Mouse (Mus musculus): ENCODE results near the gene Retnlg. TPM values are rescaled to one million over a fixed set of nuclear protein-coding genes. Genes with fewer than 3 reads are reported as not detected.
"Not testable (repeated sequence)": the region's sequence is repeated elsewhere in the genome, so short reads cannot be mapped to it uniquely, and the experiment has no call there.

The Retnlg gene
- polyA plus RNA-seq (2014; fragmentation: Nextera tagmentation; extraction: Ambion mirVana) = not detected in 2 replicates

DNA sequence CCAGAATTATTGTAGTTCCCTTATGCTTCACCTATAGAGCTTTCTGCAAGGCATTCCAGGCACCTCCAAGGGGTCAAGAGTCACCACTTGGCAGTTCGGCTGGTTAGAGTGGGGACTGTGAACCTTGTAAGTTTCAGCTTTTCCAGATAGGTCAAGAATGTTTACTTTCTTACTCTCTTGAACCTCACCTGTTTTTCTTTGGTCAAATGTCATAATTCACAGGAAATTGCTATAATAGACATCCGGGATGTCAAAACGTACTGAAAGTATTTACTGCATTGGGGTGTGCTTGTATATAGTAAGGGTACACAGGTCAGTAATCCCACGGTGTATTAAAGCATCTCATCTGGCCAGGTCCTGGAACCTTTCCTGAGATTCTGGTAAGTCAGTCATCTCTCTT, at the start of gene Retnlg:
Gene Retnlg, plus strand, starts transcription at position 301 of the 400 bp plus-strand sequence.
- no peaks in the 10 kb centered on the region for H3K36me3 ChIP-seq (ENCODE audit: control insufficient read depth, insufficient read depth, low read length)
- H3K9me3 ChIP-seq (ENCODE audit: control insufficient read depth, low read length) = no peaks in the 10 kb centered on the region
- no peak within 1 kb of the TSS for H3K9ac ChIP-seq (ENCODE audit: low read length)
- no peak for DNase-seq (ENCODE audit: low spot score, missing footprints)
- no peaks in the 10 kb centered on the region for H3K27me3 ChIP-seq (ENCODE audit: control insufficient read depth, insufficient read depth, low read length)
- no peak within 1 kb of the TSS for H3K4me3 ChIP-seq (ENCODE audit: low read depth, low read length)
- 83% methylated on average over 4 of the region's 4 CpGs for WGBS
- no peak within 1 kb of the TSS for H3K4me2 ChIP-seq
- H3K27ac ChIP-seq (ENCODE audit: low read depth, low read length) = no peak within 1 kb of the TSS
- H3K4me1 ChIP-seq (ENCODE audit: control insufficient read depth, insufficient read depth, low read length) = no peaks in the 10 kb centered on the region
- ATAC-seq (ENCODE audit: low FRiP score) = no peak

DNA sequence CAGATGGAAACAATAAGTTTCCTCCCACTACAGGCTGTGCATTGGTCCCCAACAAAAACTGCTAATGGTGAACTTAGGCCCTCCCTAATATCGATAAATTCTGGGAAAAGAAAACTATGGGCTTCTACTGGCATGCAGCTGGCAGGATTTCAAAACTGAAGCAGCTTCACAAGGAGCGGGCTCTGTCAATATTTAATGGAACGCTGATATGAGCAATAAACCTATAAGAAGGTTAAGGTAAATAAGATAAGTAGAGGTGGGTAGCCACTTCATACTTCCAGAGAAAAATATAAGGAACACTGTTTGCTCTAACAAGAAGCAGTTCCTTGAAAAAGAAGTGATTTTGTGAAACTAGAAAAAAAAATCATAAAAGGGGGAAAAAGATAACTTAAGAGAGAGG, 45.9 kb upstream of the Retnlg start:
- no peaks in the 10 kb centered on the region for H3K27me3 ChIP-seq (ENCODE audit: control insufficient read depth, insufficient read depth, low read length)
- H3K9me3 ChIP-seq (ENCODE audit: control insufficient read depth, low read length) = no peaks in the 10 kb centered on the region
- no peak overlapping the region for H3K27ac ChIP-seq (ENCODE audit: low read depth, low read length)
- 92% methylated on average over 3 of the region's 3 CpGs for WGBS
- no peak overlapping the region for H3K4me2 ChIP-seq
- no peaks in the 10 kb centered on the region for H3K36me3 ChIP-seq (ENCODE audit: control insufficient read depth, insufficient read depth, low read length)
- no peaks in the 10 kb centered on the region for H3K4me1 ChIP-seq (ENCODE audit: control insufficient read depth, insufficient read depth, low read length)
- no peak overlapping the region for H3K9ac ChIP-seq (ENCODE audit: low read length)
- H3K4me3 ChIP-seq (ENCODE audit: low read depth, low read length) = no peak overlapping the region
- DNase-seq (ENCODE audit: low spot score, missing footprints) (no peak), ATAC-seq (ENCODE audit: low FRiP score) (no peak)

DNA sequence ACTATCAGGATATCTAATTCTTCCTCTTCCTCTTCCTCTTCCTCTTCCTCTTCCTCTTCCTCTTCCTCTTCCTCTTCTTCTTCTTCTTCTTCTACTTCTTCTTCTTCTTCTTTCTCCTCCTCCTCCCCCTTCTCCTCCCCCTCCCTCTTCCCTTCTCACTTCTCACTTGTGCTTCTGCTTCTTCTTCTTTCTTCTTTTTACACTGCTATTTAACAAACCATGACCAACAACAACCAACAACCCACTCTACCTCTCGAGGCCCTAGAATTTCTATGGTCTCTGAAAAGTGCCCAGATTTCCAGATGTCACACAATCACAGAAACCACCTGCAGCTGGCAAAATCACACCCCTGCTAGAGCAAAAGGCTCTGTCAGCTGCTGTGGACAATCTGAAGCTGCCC, 44.8 kb upstream of the Retnlg start:
- Histone ChIP-seq H3K9ac (ENCODE audit: low read length) (no peak overlapping the region), H3K9me3 (ENCODE audit: control insufficient read depth, low read length) (no peaks in the 10 kb centered on the region), H3K27me3 (ENCODE audit: control insufficient read depth, insufficient read depth, low read length) (no peaks in the 10 kb centered on the region), H3K4me2 (no peak overlapping the region), H3K36me3 (ENCODE audit: control insufficient read depth, insufficient read depth, low read length) (no peaks in the 10 kb centered on the region), H3K27ac (ENCODE audit: low read depth, low read length) (no peak overlapping the region), H3K4me1 (ENCODE audit: control insufficient read depth, insufficient read depth, low read length) (no peaks in the 10 kb centered on the region), H3K4me3 (ENCODE audit: low read depth, low read length) (no peak overlapping the region)
- ATAC-seq (ENCODE audit: low FRiP score) = no peak
- DNase-seq (ENCODE audit: low spot score, missing footprints) = no peak
- WGBS = 57% methylated on average over 1 of the region's 1 CpGs

DNA sequence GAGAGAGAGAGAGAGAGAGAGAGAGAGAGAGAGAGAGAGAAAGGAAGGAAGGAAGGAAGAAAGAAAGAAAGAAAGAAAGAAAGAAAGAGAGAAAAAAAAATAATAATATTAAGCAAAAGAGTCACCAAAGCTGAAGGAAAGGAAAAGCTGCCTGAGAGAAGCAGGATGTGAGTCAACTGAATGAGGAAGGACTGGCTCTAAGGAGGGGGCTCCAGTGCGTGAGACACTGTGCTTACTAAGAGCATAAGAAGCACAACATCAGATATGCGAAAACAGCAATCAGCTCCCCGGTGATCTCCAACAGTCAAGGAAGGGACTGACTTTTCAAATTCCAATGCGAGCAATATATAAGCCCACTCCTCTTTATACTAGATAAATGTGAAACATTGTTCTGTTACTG, 43.4 kb upstream of the Retnlg start:
- WGBS = 87% methylated on average over 4 of the region's 4 CpGs
- Histone ChIP-seq H3K9me3 (ENCODE audit: control insufficient read depth, low read length) (no peaks in the 10 kb centered on the region), H3K27ac (ENCODE audit: low read depth, low read length) (no peak overlapping the region), H3K4me3 (ENCODE audit: low read depth, low read length) (no peak overlapping the region), H3K4me2 (no peak overlapping the region), H3K4me1 (ENCODE audit: control insufficient read depth, insufficient read depth, low read length) (no peaks in the 10 kb centered on the region), H3K27me3 (ENCODE audit: control insufficient read depth, insufficient read depth, low read length) (no peaks in the 10 kb centered on the region), H3K9ac (ENCODE audit: low read length) (no peak overlapping the region), H3K36me3 (ENCODE audit: control insufficient read depth, insufficient read depth, low read length) (no peaks in the 10 kb centered on the region)
- no peak for ATAC-seq (ENCODE audit: low FRiP score)
- no peak for DNase-seq (ENCODE audit: low spot score, missing footprints)

DNA sequence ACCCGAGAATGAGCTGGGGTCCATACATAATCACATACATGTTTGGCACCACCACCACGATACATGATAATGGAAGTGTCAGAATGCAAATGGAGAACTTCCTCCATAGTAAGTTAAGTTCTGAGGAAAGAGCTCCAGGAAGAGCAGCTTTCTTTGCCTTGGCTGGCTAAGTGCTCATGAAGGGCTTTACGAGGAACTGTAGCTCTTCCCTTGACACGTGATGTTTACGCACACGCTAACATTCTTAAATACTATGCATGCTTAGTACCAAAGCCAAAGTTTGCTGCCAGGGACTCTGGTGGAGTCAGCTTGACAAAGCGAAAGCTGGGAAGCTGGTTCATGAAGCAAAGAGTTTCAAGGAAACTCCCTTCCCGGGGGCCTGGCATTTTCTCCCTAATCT, 40.4 kb upstream of the Retnlg start:
- Histone ChIP-seq H3K4me2 (no peak overlapping the region), H3K36me3 (ENCODE audit: control insufficient read depth, insufficient read depth, low read length) (no peaks in the 10 kb centered on the region), H3K4me1 (ENCODE audit: control insufficient read depth, insufficient read depth, low read length) (no peaks in the 10 kb centered on the region), H3K4me3 (ENCODE audit: low read depth, low read length) (no peak overlapping the region), H3K27ac (ENCODE audit: low read depth, low read length) (no peak overlapping the region), H3K27me3 (ENCODE audit: control insufficient read depth, insufficient read depth, low read length) (no peaks in the 10 kb centered on the region), H3K9me3 (ENCODE audit: control insufficient read depth, low read length) (no peaks in the 10 kb centered on the region), H3K9ac (ENCODE audit: low read length) (no peak overlapping the region)
- 82% methylated on average over 7 of the region's 8 CpGs for WGBS
- ATAC-seq (ENCODE audit: low FRiP score) (no peak), DNase-seq (ENCODE audit: low spot score, missing footprints) (no peak)

DNA sequence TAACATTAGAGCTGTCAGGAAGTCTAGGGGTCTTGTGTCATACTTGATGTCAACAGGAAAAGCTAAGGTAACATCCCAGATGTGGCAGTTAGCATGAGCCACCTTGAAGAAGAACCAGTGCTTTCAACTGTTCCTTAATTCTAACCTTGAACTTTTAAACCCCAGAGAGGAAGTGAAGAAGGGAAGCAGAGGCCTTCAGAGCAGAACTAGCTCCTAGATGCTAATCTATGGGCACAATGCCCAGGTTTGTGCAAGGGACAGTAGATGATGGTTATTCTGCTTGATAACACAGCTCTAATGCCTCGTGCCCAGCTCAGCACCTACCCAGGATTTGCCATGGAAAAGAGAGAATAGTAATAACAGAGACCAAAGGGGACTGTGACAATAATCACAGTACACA, 38.8 kb upstream of the Retnlg start:
- not testable (repeated sequence) for H3K36me3 ChIP-seq (ENCODE audit: control insufficient read depth, insufficient read depth, low read length); DNase-seq (ENCODE audit: low spot score, missing footprints); H3K4me2 ChIP-seq; H3K4me1 ChIP-seq (ENCODE audit: control insufficient read depth, insufficient read depth, low read length); H3K27ac ChIP-seq (ENCODE audit: low read depth, low read length); H3K4me3 ChIP-seq (ENCODE audit: low read depth, low read length); H3K9ac ChIP-seq (ENCODE audit: low read length); H3K27me3 ChIP-seq (ENCODE audit: control insufficient read depth, insufficient read depth, low read length); H3K9me3 ChIP-seq (ENCODE audit: control insufficient read depth, low read length); ATAC-seq (ENCODE audit: low FRiP score)
- WGBS = 67% methylated on average over 1 of the region's 1 CpGs

DNA sequence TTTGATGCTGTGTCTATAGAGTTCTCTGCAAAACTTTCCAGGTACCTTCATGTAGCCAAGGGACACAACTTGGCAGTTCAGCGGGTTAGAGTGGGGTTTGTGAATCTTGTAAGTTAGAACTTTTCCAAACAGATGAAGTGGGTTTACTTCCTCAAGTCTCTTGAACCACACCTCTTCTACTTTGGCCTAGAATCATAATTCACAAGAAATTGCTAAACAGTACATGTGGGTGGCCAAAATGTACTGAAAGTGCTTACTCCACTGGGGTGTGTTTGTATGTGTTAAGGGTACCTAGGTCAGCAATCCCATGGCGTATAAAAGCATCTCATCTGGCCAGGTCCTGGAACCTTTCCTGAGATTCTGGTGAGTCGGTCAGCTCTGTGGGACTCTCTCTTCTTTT, 30.2 kb upstream of the Retnlg start, which contains the start of gene Retnla:
Gene Retnla, plus strand, starts transcription at position 286 of the 400 bp plus-strand sequence.
- DNase-seq (ENCODE audit: low spot score, missing footprints) (no peak), ATAC-seq (ENCODE audit: low FRiP score) (no peak)
- H3K27ac ChIP-seq (ENCODE audit: low read depth, low read length) = no peak within 1 kb of the TSS
- H3K9ac ChIP-seq (ENCODE audit: low read length) = no peak within 1 kb of the TSS
- H3K4me3 ChIP-seq (ENCODE audit: low read depth, low read length) = no peak within 1 kb of the TSS
- no peaks in the 10 kb centered on the region for H3K36me3 ChIP-seq (ENCODE audit: control insufficient read depth, insufficient read depth, low read length)
- no peaks in the 10 kb centered on the region for H3K27me3 ChIP-seq (ENCODE audit: control insufficient read depth, insufficient read depth, low read length)
- no peaks in the 10 kb centered on the region for H3K4me1 ChIP-seq (ENCODE audit: control insufficient read depth, insufficient read depth, low read length)
- no peaks in the 10 kb centered on the region for H3K9me3 ChIP-seq (ENCODE audit: control insufficient read depth, low read length)
- H3K4me2 ChIP-seq = no peak within 1 kb of the TSS
- 86% methylated on average over 3 of the region's 3 CpGs for WGBS

DNA sequence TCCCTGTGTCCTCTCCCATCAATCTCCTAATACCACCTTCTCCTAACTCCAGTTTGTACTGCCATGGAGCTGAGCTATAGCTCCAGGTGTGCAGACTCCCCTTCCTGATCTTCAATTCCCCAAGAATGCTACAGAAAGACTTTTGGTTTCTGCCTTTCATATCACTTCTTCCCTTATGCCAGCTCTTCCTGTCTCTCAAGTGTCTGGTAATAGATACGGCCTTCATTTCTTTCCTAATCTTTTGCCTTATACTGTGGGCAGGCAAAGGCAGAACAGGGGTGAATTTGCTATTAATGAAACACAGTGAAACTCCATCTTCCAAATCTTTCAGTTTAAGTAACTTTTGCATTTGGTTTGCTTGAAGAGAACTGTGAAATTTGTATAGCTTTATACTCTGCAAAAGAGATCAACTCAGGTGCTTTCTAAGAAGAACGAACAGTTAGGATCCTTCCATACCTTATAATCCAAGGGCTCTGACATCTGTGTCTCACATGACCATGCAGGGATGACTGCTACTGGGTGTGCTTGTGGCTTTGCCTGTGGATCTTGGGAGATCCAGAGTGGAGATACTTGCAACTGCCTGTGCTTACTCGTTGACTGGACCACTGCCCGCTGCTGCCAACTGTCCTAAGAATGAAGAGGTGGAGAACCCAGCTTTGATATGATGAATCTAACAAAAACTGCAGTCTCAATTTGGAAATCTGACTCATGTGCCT, 28.6 kb upstream of the Retnlg start:
- Histone ChIP-seq H3K4me2 (no peak overlapping the region), H3K9me3 (ENCODE audit: control insufficient read depth, low read length) (no peaks in the 10 kb centered on the region), H3K9ac (ENCODE audit: low read length) (no peak overlapping the region), H3K36me3 (ENCODE audit: control insufficient read depth, insufficient read depth, low read length) (no peaks in the 10 kb centered on the region), H3K27me3 (ENCODE audit: control insufficient read depth, insufficient read depth, low read length) (no peaks in the 10 kb centered on the region), H3K4me1 (ENCODE audit: control insufficient read depth, insufficient read depth, low read length) (no peaks in the 10 kb centered on the region), H3K4me3 (ENCODE audit: low read depth, low read length) (no peak overlapping the region), H3K27ac (ENCODE audit: low read depth, low read length) (no peak overlapping the region)
- WGBS = 88% methylated on average over 4 of the region's 4 CpGs
- no peak for DNase-seq (ENCODE audit: low spot score, missing footprints)
- no peak for ATAC-seq (ENCODE audit: low FRiP score)

DNA sequence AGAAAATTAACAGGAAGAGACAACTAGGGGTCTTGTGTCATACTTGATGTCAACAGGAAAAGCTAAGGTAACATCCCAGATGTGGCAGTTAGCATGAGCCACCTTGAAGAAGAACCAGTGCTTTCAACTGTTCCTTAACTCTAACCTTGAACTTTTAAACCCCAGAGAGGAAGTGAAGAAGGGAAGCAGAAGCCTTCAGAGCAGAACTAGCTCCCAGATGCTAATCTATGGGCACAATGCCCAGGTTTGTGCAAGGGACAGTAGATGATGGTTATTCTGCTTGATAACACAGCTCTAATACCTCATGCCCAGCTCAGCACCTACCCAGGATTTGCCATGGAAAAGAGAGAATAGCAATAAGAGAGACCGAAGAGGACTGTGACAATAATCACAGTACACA, 7.4 kb upstream of the Retnlg start:
- not testable (repeated sequence) for DNase-seq (ENCODE audit: low spot score, missing footprints); H3K9me3 ChIP-seq (ENCODE audit: control insufficient read depth, low read length); H3K4me2 ChIP-seq; H3K4me1 ChIP-seq (ENCODE audit: control insufficient read depth, insufficient read depth, low read length); H3K36me3 ChIP-seq (ENCODE audit: control insufficient read depth, insufficient read depth, low read length); H3K4me3 ChIP-seq (ENCODE audit: low read depth, low read length); H3K27me3 ChIP-seq (ENCODE audit: control insufficient read depth, insufficient read depth, low read length); H3K9ac ChIP-seq (ENCODE audit: low read length); ATAC-seq (ENCODE audit: low FRiP score); H3K27ac ChIP-seq (ENCODE audit: low read depth, low read length)
- WGBS = 96% methylated on average over 1 of the region's 1 CpGs

Data from midbrain, embryonic 11.5 days (tissue).